Mouse (Mus musculus): ENCODE data around the gene Snx3.

Snx3 gene

GRCm38 (mm10) chr10:42504096-42504710, 2.4 kb downstream of the Snx3 start:
- DNase-seq (ENCODE audit: low read depth, low spot score) = peak; percentile 46

GRCm38 (mm10) chr10:42510141-42510540, 8.3 kb downstream of the Snx3 start:
- DNase-seq (ENCODE audit: low read depth, low spot score) = peak; percentile 47

DNA sequence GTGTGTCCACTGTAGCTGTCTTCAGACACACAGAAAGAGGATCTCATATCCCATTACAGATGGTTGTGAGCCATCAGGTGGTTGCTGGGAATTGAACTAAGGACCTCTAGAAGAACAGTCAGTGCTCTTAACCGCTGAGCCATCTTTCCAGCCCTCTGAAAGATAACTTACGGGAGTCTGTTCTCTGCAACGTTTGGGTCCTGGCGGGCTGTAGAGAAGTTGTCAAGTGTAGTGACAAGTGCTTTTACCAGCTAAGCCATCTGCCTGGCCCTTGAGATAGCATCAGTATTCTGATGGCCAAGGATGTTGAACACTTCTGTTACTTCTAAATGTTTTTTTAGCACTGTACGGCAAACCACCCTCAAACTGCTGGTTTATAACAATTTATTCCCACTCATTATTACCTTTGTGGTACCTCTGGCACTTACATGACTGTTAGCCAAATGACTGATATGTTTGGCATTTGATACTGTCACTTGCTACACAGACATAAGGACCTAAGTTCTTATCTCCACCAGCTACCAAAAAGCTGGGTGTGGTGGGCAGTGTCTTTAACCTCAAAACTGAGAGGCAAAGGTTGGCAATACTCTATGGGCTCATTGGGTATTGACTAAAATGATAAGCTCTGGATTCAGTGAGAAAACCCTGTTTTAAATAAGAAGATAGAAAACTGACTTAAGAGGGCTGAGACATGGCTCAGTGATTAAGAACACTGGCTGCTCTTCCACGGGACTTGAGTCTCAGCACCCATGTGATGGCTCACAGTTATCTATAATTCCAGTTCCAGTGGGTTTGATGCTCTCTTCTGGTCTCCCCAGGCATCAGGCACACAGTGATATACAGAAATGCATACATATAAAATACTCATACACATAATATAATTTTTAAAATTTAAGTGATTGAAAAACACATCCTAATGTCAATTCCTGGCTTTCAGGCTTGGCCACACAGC, 9.6 kb downstream of the Snx3 start:
- no peak for DNase-seq (ENCODE audit: low read depth, low spot score)

GRCm38 (mm10) chr10:42514125-42514524, 12.3 kb downstream of the Snx3 start:
- no peak for DNase-seq (ENCODE audit: low read depth, low spot score)

GRCm38 (mm10) chr10:42518363-42518762, 16.5 kb downstream of the Snx3 start:
- no peak for DNase-seq (ENCODE audit: low read depth, low spot score)

GRCm38 (mm10) chr10:42521315-42521981, 19.6 kb downstream of the Snx3 start:
- DNase-seq (ENCODE audit: low read depth, low spot score) = no peak

DNA sequence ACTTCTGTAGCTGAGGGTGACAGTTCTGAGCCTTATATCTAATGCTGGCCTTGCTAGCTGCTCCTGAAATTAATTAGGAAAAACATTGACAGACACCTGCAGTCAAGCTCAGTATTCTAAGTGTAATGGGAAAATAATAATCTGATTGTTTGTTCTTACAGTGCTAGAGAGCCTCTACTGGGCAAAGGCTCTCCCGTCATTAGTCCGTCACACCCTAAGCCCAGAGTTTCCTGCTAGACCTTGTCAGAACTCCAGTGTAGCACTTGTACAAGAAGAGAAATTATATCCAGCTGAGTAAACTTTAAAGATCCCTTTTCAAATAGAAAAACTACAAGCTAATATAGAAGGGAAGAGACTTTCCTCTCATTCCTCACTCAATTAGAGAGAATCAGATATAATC, 21.1 kb downstream of the Snx3 start:
- no peak for DNase-seq (ENCODE audit: low read depth, low spot score)

- DNase-seq (ENCODE audit: low read depth, low spot score) = no peak
Measured at GRCm38 (mm10) chr10:42523556-42524162, 21.8 kb downstream of the Snx3 start.

GRCm38 (mm10) chr10:42525682-42526081, 23.9 kb downstream of the Snx3 start:
- no peak for DNase-seq (ENCODE audit: low read depth, low spot score)

DNA sequence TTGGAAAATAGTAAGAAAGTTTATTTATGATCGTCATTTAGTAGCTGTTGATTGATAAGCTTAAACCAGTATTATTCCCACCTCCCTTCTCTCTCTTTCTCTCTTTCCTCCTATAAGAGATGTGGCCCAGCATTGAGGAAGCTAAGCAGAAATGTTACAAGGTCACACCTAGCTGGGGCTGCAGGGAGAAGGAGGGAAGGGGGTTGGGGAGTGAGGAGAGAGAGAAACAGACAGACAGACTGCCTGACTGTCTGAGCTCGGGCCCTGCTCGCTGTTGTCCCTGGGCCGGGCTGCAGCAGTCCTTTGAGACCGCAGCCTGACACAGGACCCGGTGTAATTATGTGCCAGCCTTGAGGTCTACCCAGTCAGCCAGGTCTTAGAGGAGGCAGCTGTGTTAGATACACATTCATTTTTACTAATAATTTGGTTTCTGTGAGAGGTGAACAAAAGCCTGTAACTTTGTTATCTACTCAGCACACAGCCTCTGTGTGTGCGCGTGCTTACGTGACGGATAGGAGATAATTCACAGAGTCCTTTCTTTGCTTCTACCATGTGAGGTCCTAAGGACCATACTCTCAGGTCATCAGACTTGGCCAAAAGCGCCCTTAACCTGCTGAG, 32.1 kb downstream of the Snx3 start:
- DNase-seq (ENCODE audit: low read depth, low spot score) = no peak

- DNase-seq (ENCODE audit: low read depth, low spot score) = no peak
Measured at GRCm38 (mm10) chr10:42537571-42538316, 35.9 kb downstream of the Snx3 start.

DNA sequence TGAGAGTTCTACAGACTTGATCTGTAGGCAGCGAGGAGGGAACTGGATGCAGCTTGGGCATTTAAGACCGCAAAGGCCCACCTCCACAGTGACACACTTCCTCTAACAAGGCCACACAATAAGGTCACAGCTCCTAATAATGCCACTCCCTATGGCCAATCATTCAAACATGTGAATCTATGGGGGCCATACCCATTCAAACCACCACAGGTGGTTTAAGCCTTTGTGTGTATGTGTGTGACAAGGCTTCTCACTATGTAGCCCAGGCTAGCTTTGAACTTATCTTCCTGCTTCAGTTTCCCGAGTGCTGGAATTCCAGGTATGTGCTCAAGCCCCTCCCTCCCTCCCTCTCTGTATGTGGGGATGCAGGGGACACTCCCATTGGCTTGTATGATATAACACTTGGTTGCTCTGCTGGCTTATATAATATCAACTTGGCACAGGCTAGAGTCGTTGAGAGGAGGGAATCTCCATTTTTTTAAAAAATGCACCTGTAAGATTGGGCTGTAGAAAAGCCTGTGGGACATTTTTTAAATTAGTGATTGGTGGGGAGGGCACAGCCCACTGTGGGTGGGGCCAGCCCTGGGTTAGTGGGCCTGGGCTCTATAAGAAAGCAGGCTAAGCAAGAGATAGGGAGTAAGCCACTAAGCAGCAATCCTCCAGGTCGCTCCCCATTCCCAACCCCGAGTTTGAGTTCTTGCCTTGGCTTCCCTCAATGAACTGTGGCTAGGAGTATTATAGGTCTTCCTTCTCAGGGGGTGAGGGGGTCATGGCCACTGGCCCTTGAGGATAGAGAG, 44.1 kb downstream of the Snx3 start:
- no peak for DNase-seq (ENCODE audit: low read depth, low spot score)

GRCm38 (mm10) chr10:42546507-42546906, 44.7 kb downstream of the Snx3 start:
- DNase-seq (ENCODE audit: low read depth, low spot score) = no peak

GRCm38 (mm10) chr10:42559581-42560200, 57.9 kb downstream of the Snx3 start:
- DNase-seq (ENCODE audit: low read depth, low spot score) = no peak

DNA sequence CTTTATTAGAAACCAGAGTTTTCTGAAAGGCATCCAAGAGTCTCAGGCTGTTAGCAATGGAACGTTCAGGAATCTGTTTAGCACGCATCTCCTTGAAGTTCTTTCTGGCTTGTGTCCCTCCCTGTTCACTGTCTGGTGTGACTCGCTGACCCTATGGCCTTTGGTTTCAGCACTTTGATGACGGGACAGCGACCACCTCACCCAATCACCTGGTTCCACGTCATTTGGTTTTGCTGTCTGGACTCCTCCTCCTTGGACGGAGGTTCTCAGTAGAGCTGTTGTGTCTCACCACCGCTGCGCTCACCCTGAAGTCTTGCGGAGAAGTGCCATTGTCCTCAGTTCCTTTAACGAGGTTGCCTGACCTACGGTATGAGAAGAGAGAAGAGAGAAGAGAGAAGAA, 60.4 kb downstream of the Snx3 start:
- DNase-seq (ENCODE audit: low read depth, low spot score) = no peak

GRCm38 (mm10) chr10:42572567-42572966, 70.7 kb downstream of the Snx3 start:
- DNase-seq (ENCODE audit: low read depth, low spot score) = no peak

DNA sequence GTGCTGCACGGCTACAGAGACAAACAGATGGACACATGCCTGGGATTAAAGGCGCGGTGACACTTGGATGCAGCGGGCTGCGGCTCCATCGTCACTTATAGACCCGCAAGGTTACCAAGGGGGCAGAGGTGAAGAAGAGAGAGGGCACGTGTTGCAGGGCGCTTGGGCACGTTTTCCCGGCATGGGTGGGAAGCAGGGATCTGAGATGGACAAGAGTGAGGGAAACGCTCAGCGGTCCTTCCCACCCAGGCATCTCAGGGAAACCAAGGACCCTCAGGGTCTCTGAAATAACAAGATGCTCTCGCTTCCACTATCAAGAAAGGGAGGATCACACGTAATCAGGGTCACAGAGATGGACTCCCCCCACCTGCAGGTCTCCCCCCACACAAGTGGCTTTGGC, 71.1 kb downstream of the Snx3 start:
- DNase-seq (ENCODE audit: low read depth, low spot score) = no peak

DNA sequence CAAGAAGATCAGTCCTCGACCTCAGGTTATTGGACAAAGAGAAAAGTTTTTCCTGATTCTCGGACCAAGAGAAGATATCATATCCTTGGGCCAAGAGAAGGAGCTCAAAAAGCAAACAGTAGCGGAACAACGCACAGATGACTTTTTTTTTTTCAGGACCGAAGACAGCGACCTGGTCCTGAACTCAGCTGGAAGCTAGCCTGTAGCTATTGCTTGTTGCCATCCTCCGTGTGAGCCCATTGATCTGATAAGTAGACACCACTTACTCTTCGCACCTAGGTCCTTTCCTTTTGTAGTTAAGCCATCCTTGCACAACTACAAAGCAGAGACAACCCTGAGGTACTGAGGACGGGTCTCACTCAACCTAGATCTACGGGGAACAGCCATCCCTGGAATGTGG, 72.8 kb downstream of the Snx3 start:
- DNase-seq (ENCODE audit: low read depth, low spot score) = no peak

- no peak for DNase-seq (ENCODE audit: low read depth, low spot score)
Measured at GRCm38 (mm10) chr10:42577525-42578280, 75.9 kb downstream of the Snx3 start.
